Mouse (Mus musculus) forebrain, embryonic 12.5 days (tissue): ENCODE measurements around the gene Fibcd1. TPM values are rescaled to one million over a fixed set of nuclear protein-coding genes. Genes with fewer than 3 reads are reported as not detected.

Experiments
- ATAC-seq: fragments of 200-750 bp; cut with Nextera tagmentation; 2 replicates; pipeline ENCODE4 v1.8.0; 2017; ENCODE audit warnings: moderate TSS enrichment; ENCODE audit not compliant: low FRiP score
- H3K27ac ChIP-seq: fragments of 300-500 bp; sonication (generic); 2 replicates; pipeline ENCODE4 v1.5.1; 2016; ENCODE audit warnings: mild to moderate bottlenecking
- H3K27me3 ChIP-seq: fragments of 300-500 bp; sonication (generic); 2 replicates; pipeline ENCODE4 v1.6.1; 2016; ENCODE audit warnings: mild to moderate bottlenecking
- H3K36me3 ChIP-seq: fragments of 300-500 bp; sonication (generic); replicated peaks from 2 replicates; pipeline ENCODE4 v1.6.1; 2016; ENCODE audit warnings: mild to moderate bottlenecking
- H3K4me1 ChIP-seq: fragments of 300-500 bp; sonication (generic); 2 replicates; pipeline ENCODE4 v1.6.1; 2016
- H3K4me2 ChIP-seq: fragments of 300-500 bp; sonication (generic); 2 replicates; pipeline ENCODE4 v1.6.1; 2016; ENCODE audit warnings: mild to moderate bottlenecking, moderate library complexity
- H3K4me3 ChIP-seq: fragments of 300-500 bp; sonication (generic); replicated peaks from 2 replicates; pipeline ENCODE4 v1.5.1; 2016; ENCODE audit warnings: mild to moderate bottlenecking
- H3K9ac ChIP-seq: fragments of 300-500 bp; sonication (generic); 2 replicates; pipeline ENCODE4 v1.6.1; 2016; ENCODE audit warnings: mild to moderate bottlenecking
- H3K9me3 ChIP-seq: fragments of 300-500 bp; sonication (generic); 2 replicates; pipeline ENCODE4 v1.6.1; 2016
- WGBS: fragments of 180-500 bp; shearing (Covaris S2); methylation state at CpG from one replicate; pipeline ENCODE4 v1.1.7; 2016; 5-methylcytosine and 5-hydroxymethylcytosine counted together
- polyA plus RNA-seq: library from polyadenylated mRNA; unstranded; fragments of >200 nt; fragmentation: Nextera tagmentation; extraction: Ambion mirVana; gene quantifications from 2 replicates; pipeline ENCODE4 v1.2.1, GENCODE M21; 2016

Gene Fibcd1
- polyA plus RNA-seq, 1 experiment from 2014 or later = 1.2 TPM

GRCm38 (mm10) chr2:31870683-31871082 is 24.9 kb upstream of the Fibcd1 start:
- Histone ChIP-seq H3K27ac (no peak overlapping the region), H3K4me2 (no peak overlapping the region), H3K9ac (no peak overlapping the region), H3K27me3 (peaks cover 11% of the 10 kb centered on the region), H3K9me3 (no peaks in the 10 kb centered on the region), H3K4me3 (no peak overlapping the region), H3K36me3 (no peaks in the 10 kb centered on the region), H3K4me1 (peaks cover 10% of the 10 kb centered on the region)
- ATAC-seq = no peak
- WGBS = 80% methylated on average over 3 of the region's 3 CpGs

DNA sequence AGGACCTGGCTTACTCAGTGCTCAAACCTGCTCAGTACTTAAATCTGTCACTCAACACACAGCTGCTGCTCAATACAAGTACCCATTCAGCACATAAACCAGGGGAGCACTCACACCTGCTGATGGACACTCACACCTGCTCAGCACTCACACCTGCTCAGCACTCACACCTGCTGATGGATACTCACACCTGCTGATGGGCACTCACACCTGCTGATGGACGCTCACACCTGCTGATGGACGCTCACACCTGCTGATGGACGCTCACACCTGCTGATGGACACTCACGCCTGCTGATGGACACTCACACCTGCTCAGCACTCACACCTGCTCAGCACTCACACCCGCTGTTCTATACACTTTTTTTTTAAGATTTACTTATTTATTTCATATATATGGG is 23.9 kb upstream of the Fibcd1 start:
- Histone ChIP-seq H3K9me3 (no peaks in the 10 kb centered on the region), H3K4me2 (no peak overlapping the region), H3K27me3 (0 out of 2 replicates have a peak, but pooled peaks cover 2% of the 10 kb centered on the region), H3K4me3 (no peak overlapping the region), H3K9ac (no peak overlapping the region), H3K27ac (no peak overlapping the region), H3K36me3 (no peaks in the 10 kb centered on the region), H3K4me1 (peaks cover 16% of the 10 kb centered on the region)
- no peak for ATAC-seq
- 93% methylated on average over 5 of the region's 5 CpGs for WGBS

GRCm38 (mm10) chr2:31868538-31869164 is 22.8 kb upstream of the Fibcd1 start:
- ATAC-seq = no peak
- Histone ChIP-seq H3K27ac (no peak overlapping the region), H3K9ac (no peak overlapping the region), H3K27me3 (no peaks in the 10 kb centered on the region), H3K4me3 (no peak overlapping the region), H3K4me2 (no peak overlapping the region), H3K9me3 (no peaks in the 10 kb centered on the region), H3K36me3 (no peaks in the 10 kb centered on the region), H3K4me1 (peaks cover 11% of the 10 kb centered on the region)
- WGBS = 76% methylated on average over 10 of the region's 10 CpGs

- Histone ChIP-seq H3K4me2 (no peak overlapping the region), H3K4me1 (peaks cover 11% of the 10 kb centered on the region)
- 91% methylated on average over 8 of the region's 8 CpGs for WGBS
Measured at GRCm38 (mm10) chr2:31867773-31868537, 22.1 kb upstream of the Fibcd1 start.

GRCm38 (mm10) chr2:31865794-31866193 is 20.0 kb upstream of the Fibcd1 start:
- Histone ChIP-seq H3K27ac (no peak overlapping the region), H3K36me3 (no peaks in the 10 kb centered on the region), H3K9me3 (no peaks in the 10 kb centered on the region), H3K4me3 (no peak overlapping the region), H3K4me1 (peaks cover 11% of the 10 kb centered on the region), H3K4me2 (no peak overlapping the region), H3K9ac (no peak overlapping the region), H3K27me3 (no peaks in the 10 kb centered on the region)
- ATAC-seq = no peak
- 42% methylated on average over 2 of the region's 2 CpGs for WGBS

More at GRCm38 (mm10) chr2:31867773-31868537, 22.1 kb upstream of the Fibcd1 start:
- Histone ChIP-seq H3K27ac (no peak overlapping the region), H3K27me3 (no peaks in the 10 kb centered on the region), H3K4me3 (no peak overlapping the region), H3K36me3 (no peaks in the 10 kb centered on the region), H3K9ac (no peak overlapping the region), H3K9me3 (no peaks in the 10 kb centered on the region)
- no peak for ATAC-seq

GRCm38 (mm10) chr2:31865322-31865721 is 19.5 kb upstream of the Fibcd1 start:
- Histone ChIP-seq H3K4me1 (peaks cover 11% of the 10 kb centered on the region), H3K27ac (no peak overlapping the region), H3K4me3 (no peak overlapping the region), H3K4me2 (no peak overlapping the region), H3K9ac (no peak overlapping the region), H3K27me3 (peaks cover 4% of the 10 kb centered on the region; the same call in 1 of the 2 replicates), H3K9me3 (no peaks in the 10 kb centered on the region), H3K36me3 (no peaks in the 10 kb centered on the region)
- no peak for ATAC-seq
- WGBS = 60% methylated on average over 4 of the region's 4 CpGs

DNA sequence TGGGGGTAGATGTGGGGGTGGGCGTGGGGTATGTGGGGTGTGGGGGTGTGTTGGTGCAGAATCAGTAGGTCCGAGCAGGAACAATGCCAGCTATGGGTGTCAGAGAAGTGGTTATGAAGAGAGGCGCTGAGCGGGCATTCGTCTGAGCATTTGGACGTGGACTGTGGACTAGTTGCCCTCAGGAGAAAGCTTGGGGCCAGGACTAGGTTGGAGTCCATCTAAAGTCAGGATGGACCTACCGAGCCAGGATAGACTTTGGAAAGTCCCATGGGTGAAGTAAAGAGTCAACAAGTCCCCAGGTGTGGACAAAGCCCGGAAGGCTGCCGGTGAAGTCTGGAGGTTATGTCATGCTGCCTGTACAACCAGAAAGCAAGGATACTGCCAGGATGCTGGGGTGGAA is 19.1 kb upstream of the Fibcd1 start:
- 91% methylated on average over 9 of the region's 9 CpGs for WGBS
- Histone ChIP-seq H3K36me3 (no peaks in the 10 kb centered on the region), H3K9me3 (no peaks in the 10 kb centered on the region), H3K9ac (no peak overlapping the region), H3K4me3 (no peak overlapping the region), H3K4me2 (no peak overlapping the region), H3K27me3 (peaks cover 6% of the 10 kb centered on the region; the same call in 1 of the 2 replicates), H3K27ac (no peak overlapping the region), H3K4me1 (peaks cover 13% of the 10 kb centered on the region)
- ATAC-seq = no peak

DNA sequence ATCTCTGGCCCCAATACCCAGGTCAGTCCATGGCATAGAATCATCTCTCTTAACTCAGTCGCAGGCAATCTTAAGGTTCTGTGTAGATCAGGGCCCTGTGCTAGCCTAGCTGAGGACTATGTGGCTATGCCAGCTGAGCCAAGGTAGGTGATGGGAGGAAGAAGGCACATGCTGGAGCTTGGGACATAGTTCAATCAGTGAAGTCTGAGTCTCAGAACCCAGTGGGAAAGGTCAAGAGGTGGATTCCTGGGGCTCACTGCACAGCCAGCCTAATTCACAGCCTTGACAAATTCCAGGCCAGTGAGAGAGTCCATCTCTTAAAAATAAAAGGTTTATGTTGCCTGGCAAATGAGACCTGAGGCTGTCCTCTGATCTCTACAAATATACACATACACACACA is 18.0 kb upstream of the Fibcd1 start:
- H3K27me3 ChIP-seq = peaks cover 13% of the 10 kb centered on the region; the same call in 1 of the 2 replicates
- H3K27ac ChIP-seq = no peak overlapping the region
- WGBS = 89% methylated on average over 1 of the region's 1 CpGs
- no peaks in the 10 kb centered on the region for H3K36me3 ChIP-seq
- peaks cover 24% of the 10 kb centered on the region for H3K4me1 ChIP-seq
- no peak overlapping the region for H3K9ac ChIP-seq
- H3K9me3 ChIP-seq = no peaks in the 10 kb centered on the region
- no peak overlapping the region for H3K4me3 ChIP-seq
- ATAC-seq = no peak
- no peak overlapping the region for H3K4me2 ChIP-seq

GRCm38 (mm10) chr2:31862919-31863318 is 17.1 kb upstream of the Fibcd1 start:
- no peak overlapping the region for H3K9ac ChIP-seq
- no peak overlapping the region for H3K4me2 ChIP-seq
- 76% methylated on average over 1 of the region's 1 CpGs for WGBS
- peaks cover 32% of the 10 kb centered on the region for H3K4me1 ChIP-seq
- H3K4me3 ChIP-seq = no peak overlapping the region
- no peak overlapping the region for H3K27ac ChIP-seq
- no peaks in the 10 kb centered on the region for H3K36me3 ChIP-seq
- peaks cover 20% of the 10 kb centered on the region for H3K27me3 ChIP-seq
- no peak for ATAC-seq
- H3K9me3 ChIP-seq = no peaks in the 10 kb centered on the region

DNA sequence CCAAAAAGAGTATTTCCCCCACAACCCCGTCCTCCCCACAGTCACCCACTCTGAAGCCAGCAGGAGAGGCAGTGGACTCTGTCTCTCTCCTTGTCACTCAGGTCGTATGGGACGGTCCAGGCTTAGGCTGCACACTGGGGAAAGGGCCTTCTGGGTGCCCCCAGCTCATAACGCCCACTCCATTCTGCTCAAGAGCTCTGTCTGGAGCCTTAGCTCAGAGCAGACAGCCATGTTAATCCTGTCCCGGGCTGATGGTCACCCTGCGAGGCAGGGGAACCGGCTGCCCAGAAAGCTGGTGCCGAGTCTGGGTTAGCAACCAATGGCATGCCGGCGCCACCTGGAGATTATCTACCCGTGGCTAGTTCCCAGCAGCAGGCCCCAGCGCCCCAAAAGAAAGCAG is 12.7 kb upstream of the Fibcd1 start:
- Histone ChIP-seq H3K4me1 (peaks cover 22% of the 10 kb centered on the region), H3K27ac (no peak overlapping the region), H3K4me3 (no peak overlapping the region)

DNA sequence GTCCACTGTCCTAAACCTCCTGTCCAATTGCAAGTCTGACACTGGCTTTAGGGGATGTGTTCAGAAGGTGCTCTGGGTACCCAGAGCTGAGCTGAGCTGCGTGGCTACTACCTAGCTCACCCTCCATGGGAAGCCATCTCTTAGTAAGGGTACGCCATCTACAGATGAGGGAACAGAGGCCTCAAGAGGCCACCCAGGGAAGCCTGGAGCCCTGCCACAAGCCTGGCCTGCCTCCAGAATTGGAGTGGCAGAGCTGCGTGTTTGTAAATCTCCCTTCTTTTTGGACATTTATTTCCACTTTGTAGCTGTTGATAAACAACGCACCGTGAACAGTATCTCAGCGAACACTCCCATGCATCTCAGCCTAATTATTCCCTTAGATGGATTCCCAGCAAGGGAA is 11.4 kb upstream of the Fibcd1 start:
- ATAC-seq = no peak
- no peak overlapping the region for H3K9ac ChIP-seq
- H3K4me2 ChIP-seq = no peak overlapping the region
- H3K36me3 ChIP-seq = no peaks in the 10 kb centered on the region
- no peak overlapping the region for H3K4me3 ChIP-seq
- no peaks in the 10 kb centered on the region for H3K9me3 ChIP-seq
- H3K4me1 ChIP-seq = peaks cover 22% of the 10 kb centered on the region
- H3K27ac ChIP-seq = no peak overlapping the region
- H3K27me3 ChIP-seq = peaks cover 39% of the 10 kb centered on the region
- 72% methylated on average over 6 of the region's 6 CpGs for WGBS

More for the DNA sequence above, 12.7 kb upstream of the Fibcd1 start:
- ATAC-seq = no peak
- Histone ChIP-seq H3K4me2 (no peak overlapping the region), H3K9me3 (no peaks in the 10 kb centered on the region), H3K9ac (no peak overlapping the region), H3K36me3 (no peaks in the 10 kb centered on the region), H3K27me3 (peaks cover 37% of the 10 kb centered on the region)
- WGBS = 7% methylated on average over 12 of the region's 12 CpGs

GRCm38 (mm10) chr2:31855991-31856390 is 10.2 kb upstream of the Fibcd1 start:
- ATAC-seq = no peak
- WGBS = 86% methylated on average over 8 of the region's 8 CpGs
- H3K4me2 ChIP-seq = no peak overlapping the region
- no peaks in the 10 kb centered on the region for H3K36me3 ChIP-seq
- peaks cover 22% of the 10 kb centered on the region for H3K4me1 ChIP-seq
- H3K4me3 ChIP-seq = no peak overlapping the region
- no peak overlapping the region for H3K9ac ChIP-seq
- H3K9me3 ChIP-seq = no peaks in the 10 kb centered on the region
- no peak overlapping the region for H3K27ac ChIP-seq
- peaks cover 48% of the 10 kb centered on the region for H3K27me3 ChIP-seq

DNA sequence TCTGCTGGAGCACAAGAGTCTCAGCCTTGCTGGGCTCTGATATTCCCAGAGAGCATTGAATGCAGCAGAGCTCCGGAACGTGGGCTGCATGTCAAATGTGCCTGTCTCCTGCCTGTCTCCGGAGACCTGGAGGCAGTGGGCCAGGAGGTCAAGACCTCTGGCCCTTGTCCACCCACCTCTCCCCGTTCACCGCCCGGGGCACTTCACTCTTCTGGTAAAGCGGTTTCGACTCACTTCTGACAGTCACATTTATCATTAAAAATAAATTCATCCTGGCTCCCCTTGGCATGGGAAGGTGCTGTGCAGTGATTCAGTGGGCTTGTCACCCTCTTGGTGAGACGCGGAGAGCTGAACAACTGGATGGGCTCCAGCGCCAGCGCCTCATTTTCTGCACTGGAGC is 4.3 kb upstream of the Fibcd1 start:
- H3K27me3 ChIP-seq = peaks cover 43% of the 10 kb centered on the region
- peaks cover 24% of the 10 kb centered on the region for H3K4me1 ChIP-seq

More for the DNA sequence above, 4.3 kb upstream of the Fibcd1 start:
- Histone ChIP-seq H3K4me2 (no peak overlapping the region), H3K9me3 (no peaks in the 10 kb centered on the region), H3K27ac (no peak overlapping the region), H3K9ac (no peak overlapping the region), H3K36me3 (no peaks in the 10 kb centered on the region), H3K4me3 (no peak overlapping the region)
- 63% methylated on average over 12 of the region's 12 CpGs for WGBS
- no peak for ATAC-seq
